23 mouse cellular contexts compared by ENCODE assay signal in the genomic region with DNA sequence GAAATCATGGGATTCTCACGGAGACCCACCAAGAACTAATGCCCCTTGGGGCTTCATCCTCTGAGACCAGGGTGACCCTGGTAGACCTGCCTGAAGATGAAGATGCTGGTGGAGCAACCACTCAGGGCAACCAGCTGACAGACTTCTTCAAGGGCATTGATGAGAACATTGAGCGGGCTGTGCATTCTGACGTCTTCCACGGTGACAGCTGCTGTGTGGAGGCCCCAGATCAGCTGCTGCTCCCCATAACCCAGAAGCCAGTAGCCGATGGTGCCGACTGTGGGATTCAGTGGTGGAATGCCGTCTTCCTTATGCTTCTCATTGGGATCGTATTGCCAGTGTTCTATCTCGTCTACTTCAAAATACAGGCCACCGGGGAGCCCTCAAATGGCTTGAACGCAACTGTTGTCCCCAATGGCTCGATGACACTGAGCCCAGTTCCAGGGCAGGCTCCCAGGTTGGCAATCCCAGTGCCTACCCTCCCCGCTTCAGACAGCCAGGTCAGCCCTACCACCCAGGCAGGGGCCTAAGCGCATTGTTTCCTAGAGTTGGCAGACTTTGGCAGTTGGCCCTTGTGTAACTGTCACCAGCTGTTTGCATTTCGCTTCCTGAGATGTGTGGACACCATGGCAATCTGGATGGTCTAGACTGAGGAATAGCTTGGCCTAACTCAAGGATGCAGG.
"Had no signal": no experiment of that assay in that cellular context is flagged by ENCODE, and none has a peak within 500 bp of the region (broad histone marks: within the 10 kb centered on the region; RNA-seq: fewer than 3 reads in every experiment).

No protein-coding gene starts in this region.

- H3K4me3 ChIP-seq: gastrocnemius, adult 2 months; heart, embryonic 13.5 days; heart, embryonic 15.5 days; hindbrain, embryonic 10.5 days; hindbrain, embryonic 12.5 days; hindbrain, embryonic 15.5 days; intestine, embryonic 15.5 days; layer of hippocampus, adult 2 months; limb, embryonic 10.5 days; limb, embryonic 12.5 days; liver, embryonic 13.5 days; liver, embryonic 15.5 days had no signal

- H3K9me3 ChIP-seq: heart, embryonic 13.5 days; heart, embryonic 15.5 days; hindbrain, embryonic 10.5 days; hindbrain, embryonic 12.5 days; hindbrain, embryonic 15.5 days; intestine, embryonic 15.5 days; limb, embryonic 10.5 days; limb, embryonic 12.5 days; liver, embryonic 13.5 days; liver, embryonic 15.5 days had no signal

- H3K4me2 ChIP-seq: heart, embryonic 11.5 days; heart, embryonic 13.5 days; heart, embryonic 15.5 days; hindbrain, embryonic 12.5 days; hindbrain, embryonic 15.5 days; intestine, embryonic 15.5 days; limb, embryonic 12.5 days; liver, embryonic 11.5 days; liver, embryonic 13.5 days; liver, embryonic 15.5 days had no signal

- H3K27ac ChIP-seq: gastrocnemius, adult 2 months; heart, embryonic 13.5 days; heart, embryonic 15.5 days; hindbrain, embryonic 10.5 days; hindbrain, embryonic 12.5 days; hindbrain, embryonic 15.5 days; intestine, embryonic 15.5 days; layer of hippocampus, adult 2 months; limb, embryonic 10.5 days; limb, embryonic 12.5 days; liver, embryonic 13.5 days; liver, embryonic 15.5 days had no signal

- H3K27me3 ChIP-seq: heart, embryonic 13.5 days; heart, embryonic 15.5 days; hindbrain, embryonic 12.5 days; hindbrain, embryonic 15.5 days; intestine, embryonic 15.5 days; limb, embryonic 12.5 days; liver, embryonic 13.5 days; liver, embryonic 15.5 days had no signal

- DNase-seq: gastrocnemius, adult 2 months; gastrocnemius, postnatal 10 days; gastrocnemius, postnatal 25 days; heart, postnatal 4 days; kidney, adult 18-20 months; kidney, adult 8-10 months; kidney, postnatal 10 days; kidney, postnatal 25 days; kidney, postnatal 4 days; liver; liver, embryonic 13.5 days had no signal
